Mouse (Mus musculus) thymus, postnatal 10 days (tissue): ENCODE results near the gene Ccnb2.

Source experiments
- DNase-seq, 2 experiments: peaks; one replicate each; pipeline ENCODE4 v3.0.0; 2021; ENCODE audit warnings: low spot score in 2 of 2

Ccnb2 gene

GRCm38 (mm10) chr9:70384494-70384893 lies 36.9 kb downstream of the Ccnb2 start:
- DNase-seq: no peak

DNA sequence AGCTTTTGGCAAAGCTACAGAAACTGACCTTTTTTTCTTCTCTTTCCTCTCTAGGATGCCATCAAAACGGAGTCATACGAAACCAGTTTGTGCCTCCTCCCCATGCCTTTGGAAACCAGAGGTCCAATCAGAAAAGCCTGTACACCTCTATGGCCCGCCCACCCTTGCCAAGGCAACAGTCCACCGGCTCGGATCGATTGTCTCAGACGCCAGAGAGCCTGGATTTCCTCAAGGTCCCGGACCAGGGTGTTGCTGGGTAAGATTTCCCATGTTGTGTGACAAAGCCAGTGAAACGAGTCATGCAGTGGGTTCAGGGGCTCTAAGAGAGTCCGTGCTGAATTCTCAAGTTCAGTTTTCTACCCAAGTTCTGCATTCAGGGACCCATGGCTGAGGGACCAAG lies 37.6 kb downstream of the Ccnb2 start:
- DNase-seq: no peak

GRCm38 (mm10) chr9:70382091-70382490 lies 39.3 kb downstream of the Ccnb2 start:
- no peak for DNase-seq

DNA sequence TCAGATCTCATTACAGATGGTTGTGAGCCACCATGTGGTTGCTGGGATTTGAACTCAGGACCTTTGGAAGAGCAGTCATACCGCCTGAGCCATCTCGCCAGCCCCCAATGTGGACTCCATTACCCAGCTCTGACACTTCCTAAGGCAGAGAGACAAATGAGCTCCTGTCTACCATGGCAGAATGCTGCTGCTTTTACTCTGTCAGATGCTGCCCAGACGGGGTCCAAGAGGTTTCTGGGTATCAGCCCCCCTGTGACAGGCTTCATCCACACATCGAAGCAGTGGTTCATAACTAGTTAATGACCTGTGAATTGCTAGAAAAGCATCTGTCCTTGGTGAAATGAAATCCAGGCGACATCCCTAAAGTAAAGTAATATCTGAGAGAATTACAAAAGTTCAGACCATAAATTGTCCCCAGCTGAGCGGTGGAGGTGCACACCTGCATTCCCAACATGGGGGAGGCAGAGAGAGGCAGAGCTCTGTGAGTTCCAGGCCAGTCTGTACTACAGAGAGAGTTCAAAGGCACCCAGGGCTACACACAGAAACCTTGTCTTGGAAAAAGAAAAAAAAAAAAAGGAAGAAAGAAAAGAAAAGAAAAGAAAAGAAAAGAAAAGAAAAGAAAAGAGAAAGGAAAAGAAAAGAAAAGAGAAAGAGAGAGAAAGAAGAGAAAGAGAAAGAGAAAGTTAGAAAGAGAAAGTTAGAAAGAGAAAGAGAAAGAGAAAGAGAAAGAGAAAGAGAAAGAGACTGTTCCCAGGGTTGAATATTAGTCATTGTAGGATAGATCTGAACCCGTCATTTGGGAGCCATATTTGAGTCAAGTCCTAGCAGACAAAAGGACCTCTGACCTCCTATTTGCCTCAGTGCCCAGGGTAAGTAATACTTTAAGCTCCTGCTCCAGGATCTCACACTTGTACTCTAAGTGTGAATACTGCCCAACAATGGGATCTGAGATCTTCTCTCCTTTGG lies 41.6 kb downstream of the Ccnb2 start:
- no peak for DNase-seq

- no peak for DNase-seq
Measured at GRCm38 (mm10) chr9:70371638-70372037, 49.7 kb downstream of the Ccnb2 start.

DNA sequence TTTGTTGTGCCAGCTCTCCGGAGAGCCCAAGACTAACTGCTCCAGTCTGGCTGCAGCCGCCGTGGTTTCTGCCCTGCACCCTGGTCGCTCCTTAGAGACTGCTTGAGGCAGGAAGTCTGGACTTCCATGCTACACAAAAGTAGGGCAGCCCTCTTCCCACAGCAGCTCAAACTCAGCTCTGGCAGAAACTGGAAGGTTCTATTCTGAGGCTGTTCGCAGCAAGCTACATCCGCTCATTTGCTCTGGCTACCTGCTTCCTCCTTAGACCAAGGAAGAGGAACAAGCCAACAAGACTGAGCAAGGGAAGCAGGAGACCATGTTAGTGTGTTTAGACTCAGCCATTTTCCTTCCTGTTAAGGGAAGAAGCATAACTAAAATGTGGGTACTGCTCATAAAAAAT lies 54.4 kb downstream of the Ccnb2 start:
- DNase-seq: no peak

- no peak for DNase-seq
Measured at GRCm38 (mm10) chr9:70365915-70366314, 55.4 kb downstream of the Ccnb2 start.

GRCm38 (mm10) chr9:70364741-70365140 lies 56.6 kb downstream of the Ccnb2 start:
- DNase-seq: no peak

GRCm38 (mm10) chr9:70359402-70360131 lies 61.8 kb downstream of the Ccnb2 start:
- no peak for DNase-seq
